Mouse (Mus musculus): Measurements from ENCODE around the gene Catspere2.
"Not testable (repeated sequence)": the region's sequence is repeated elsewhere in the genome, so short reads cannot be mapped to it uniquely, and the experiment has no call there.

Catspere2 gene

GRCm38 (mm10) chr1:177983024-177983450, at the start of gene Catspere2:
Gene Catspere2, plus strand, starts transcription at chr1:177983423.
- peak; percentile 91 for DNase-seq (ENCODE audit: low read depth, low spot score)

DNA sequence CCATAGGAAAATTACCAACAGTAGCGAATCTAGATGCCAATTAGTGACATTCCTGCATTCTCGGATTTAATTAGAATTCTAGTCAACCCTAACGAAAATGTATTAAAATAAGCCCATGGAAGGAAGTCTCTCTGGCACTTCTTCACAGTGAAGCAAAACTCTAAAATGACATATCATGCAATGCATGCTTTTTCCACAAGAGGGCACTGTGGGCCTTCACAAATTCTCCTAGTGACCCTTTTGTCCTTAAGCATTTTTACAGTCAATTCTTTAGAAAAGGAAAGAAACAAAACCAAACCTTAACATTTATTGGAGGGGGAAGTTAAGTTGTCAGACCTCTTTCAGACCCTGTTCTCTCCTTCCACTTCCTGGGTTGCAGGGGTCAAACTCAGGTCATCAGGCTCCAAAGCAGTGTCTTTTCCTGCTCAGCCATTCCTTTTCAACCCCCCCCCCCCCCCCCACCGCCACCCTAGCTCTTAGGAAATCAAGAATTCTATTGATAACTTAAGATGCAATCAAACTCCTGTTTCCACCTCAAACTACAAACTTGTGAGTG, 42.7 kb upstream of the Catspere2 start:
- not testable (repeated sequence) for DNase-seq (ENCODE audit: low read depth, low spot score)

- no peak for DNase-seq (ENCODE audit: low read depth, low spot score)
Measured at GRCm38 (mm10) chr1:177981276-177981675, 1.9 kb upstream of the Catspere2 start.

DNA sequence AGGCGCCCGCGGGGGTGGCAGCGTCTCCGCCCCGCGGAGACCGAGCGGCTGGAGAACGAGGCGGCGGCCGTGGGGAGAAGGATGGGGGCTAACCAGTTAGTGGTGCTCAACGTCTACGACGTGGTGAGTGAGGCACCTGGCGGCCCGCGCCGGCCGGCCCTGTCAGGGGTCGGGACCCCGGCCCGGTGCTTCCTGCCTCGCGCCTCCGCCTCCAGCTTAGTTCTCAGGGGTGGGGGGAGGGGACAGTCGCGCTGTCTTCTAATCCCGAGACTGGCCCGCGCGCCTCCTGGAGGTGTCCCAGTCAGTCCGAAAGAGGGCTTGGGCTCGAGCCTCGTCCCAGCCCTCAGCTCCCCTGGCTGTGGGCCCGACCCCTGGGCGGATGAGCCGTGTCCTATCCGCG, 359 bp downstream of the Catspere2 start:
- DNase-seq (ENCODE audit: low read depth, low spot score): not testable (repeated sequence)

- DNase-seq (ENCODE audit: low read depth, low spot score): no peak
Measured at GRCm38 (mm10) chr1:177984206-177984605, 983 bp downstream of the Catspere2 start.

GRCm38 (mm10) chr1:177987476-177987875, 4.3 kb downstream of the Catspere2 start:
- DNase-seq (ENCODE audit: low read depth, low spot score): not testable (repeated sequence)

GRCm38 (mm10) chr1:178072798-178073197, 89.6 kb downstream of the Catspere2 start:
- DNase-seq (ENCODE audit: low read depth, low spot score): not testable (repeated sequence)

DNA sequence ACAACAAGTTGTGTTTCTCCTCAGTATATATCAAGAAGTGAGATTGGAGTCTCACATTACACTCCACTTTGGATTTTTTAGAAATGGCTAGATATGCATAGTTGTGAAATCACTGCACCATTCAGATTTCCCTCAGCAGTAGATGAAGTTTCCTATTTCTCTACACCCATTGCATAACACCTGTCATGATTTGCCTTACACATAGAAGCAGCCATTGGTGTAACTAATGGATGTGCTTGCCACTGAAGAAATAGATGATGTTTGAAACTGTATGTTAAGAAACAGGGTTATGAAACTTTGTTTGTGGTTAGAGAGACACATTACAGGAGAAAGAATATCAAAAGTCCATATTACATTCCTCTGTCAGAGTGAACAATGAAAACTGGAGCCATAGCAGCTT, 114.6 kb downstream of the Catspere2 start:
- DNase-seq (ENCODE audit: low read depth, low spot score): not testable (repeated sequence)

- not testable (repeated sequence) for DNase-seq (ENCODE audit: low read depth, low spot score)
Measured at GRCm38 (mm10) chr1:178108514-178108913, 125.3 kb downstream of the Catspere2 start.

- not testable (repeated sequence) for DNase-seq (ENCODE audit: low read depth, low spot score)
Measured at GRCm38 (mm10) chr1:178122236-178122635, 139.0 kb downstream of the Catspere2 start.

GRCm38 (mm10) chr1:178134288-178134687, 151.1 kb downstream of the Catspere2 start:
- DNase-seq (ENCODE audit: low read depth, low spot score): no peak

GRCm38 (mm10) chr1:178146513-178146912, 163.3 kb downstream of the Catspere2 start:
- peak; percentile 3 for DNase-seq (ENCODE audit: low read depth, low spot score)

DNA sequence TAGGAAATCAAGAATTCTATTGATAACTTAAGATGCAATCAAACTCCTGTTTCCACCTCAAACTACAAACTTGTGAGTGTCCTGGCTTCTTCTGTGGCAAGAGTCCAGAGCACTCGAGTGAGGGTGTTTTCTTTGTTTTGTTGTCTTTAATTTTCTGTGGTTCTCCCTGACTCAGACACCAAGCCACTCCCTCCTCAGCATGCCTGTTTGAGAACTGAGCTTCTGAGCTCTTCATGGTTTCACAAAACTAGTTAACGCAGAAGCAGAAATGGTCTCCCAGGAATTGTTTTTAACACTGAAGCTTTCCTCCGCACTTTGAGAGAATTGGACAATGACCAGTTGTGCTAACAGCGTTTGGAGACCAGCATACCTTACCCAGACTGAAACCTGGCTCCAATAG, 163.7 kb downstream of the Catspere2 start:
- DNase-seq (ENCODE audit: low read depth, low spot score): not testable (repeated sequence)

DNA sequence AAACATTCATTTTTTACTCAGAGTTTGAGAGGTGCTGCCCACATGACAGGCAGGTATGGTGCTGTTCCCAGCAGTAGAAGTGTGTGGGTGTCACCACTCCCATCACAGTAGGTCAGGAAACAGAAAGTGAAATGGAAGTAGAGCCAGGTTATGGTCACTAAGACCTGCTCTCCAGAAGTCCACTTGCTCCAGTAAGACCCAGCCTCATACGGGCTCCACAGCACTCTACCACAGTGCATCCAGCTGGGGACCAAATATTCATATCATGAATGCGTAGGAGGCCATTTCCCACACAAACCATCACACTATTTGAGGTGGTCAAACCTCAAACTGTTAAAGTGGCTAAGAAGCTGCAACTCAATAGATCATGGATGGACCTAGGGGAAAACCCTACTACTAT, 199.0 kb downstream of the Catspere2 start:
- DNase-seq (ENCODE audit: low read depth, low spot score): no peak

DNA sequence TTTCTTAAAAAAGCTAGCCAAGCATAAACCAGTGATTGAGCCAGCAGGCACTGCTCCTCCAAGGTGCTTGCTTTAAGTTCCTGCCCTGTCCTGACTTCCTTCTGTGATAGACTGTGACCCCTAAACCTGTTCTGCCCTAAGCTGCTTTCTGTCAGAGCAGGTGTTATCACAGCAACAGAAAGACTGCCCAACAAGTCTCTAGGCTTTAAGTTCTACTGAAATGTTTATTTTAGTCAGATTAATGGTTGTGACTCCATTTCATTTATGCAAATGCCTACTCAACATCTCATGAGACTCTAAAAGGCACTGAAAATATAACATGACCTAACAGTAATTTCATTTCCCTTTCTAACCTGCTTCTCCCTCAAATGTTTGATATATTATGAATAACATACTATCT, 202.4 kb downstream of the Catspere2 start:
- DNase-seq (ENCODE audit: low read depth, low spot score): no peak

- DNase-seq (ENCODE audit: low read depth, low spot score): peak; percentile 93
Measured at GRCm38 (mm10) chr1:178187216-178187791, 204.1 kb downstream of the Catspere2 start, which contains the start of gene Desi2. Gene Desi2, plus strand, starts transcription at chr1:178187417.

GRCm38 (mm10) chr1:178187810-178188209, 204.6 kb downstream of the Catspere2 start:
- not testable (repeated sequence) for DNase-seq (ENCODE audit: low read depth, low spot score)

DNA sequence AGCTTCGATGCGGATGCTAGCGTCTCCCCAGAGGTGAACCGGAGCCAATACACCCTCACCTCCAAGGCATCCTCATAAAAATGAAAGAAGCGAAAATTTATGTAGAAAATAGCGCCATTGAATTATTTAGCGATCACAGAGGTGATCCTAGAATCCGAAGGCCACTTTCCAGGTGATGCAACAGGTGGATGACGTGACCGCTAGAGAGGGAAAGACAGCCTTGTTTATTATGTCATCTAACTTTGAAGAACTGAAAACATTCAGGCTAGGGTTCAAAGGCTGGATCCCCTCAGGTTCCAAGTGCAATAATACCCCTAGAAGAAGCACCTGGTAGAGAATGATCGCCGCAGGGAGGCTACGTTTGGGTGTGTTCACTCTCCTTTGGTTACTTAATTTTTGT, 205.2 kb downstream of the Catspere2 start:
- DNase-seq (ENCODE audit: low read depth, low spot score): no peak

DNA sequence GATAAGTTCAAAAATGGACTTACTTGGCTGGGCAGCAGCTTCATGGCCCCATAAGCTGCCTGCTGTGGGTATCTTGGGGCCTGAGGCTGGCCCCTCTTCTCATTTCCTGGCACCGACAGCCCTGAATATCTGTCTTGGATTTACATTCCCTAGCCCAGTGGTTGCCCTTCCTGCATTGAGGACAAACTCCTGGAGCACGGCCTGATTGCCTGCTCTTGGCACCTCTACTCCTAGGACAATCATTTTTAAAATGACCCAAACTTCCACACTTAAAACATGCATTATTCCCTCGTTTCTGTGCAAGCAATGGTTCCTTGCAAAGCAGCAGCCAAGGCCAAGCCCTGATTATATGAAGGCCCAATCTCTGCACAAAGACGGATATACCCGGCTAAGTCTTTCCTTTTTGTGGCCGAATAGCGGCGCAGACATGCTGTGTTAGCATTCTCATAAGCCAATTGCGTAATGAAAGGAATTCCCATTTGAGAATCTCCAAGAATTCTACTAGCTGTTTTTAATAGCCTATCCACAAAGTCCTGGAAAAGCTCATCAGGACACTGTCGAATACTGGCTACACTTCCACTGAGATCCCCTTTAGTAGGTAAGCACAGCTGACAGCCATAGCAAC, 222.6 kb downstream of the Catspere2 start:
- no peak for DNase-seq (ENCODE audit: low read depth, low spot score)

DNA sequence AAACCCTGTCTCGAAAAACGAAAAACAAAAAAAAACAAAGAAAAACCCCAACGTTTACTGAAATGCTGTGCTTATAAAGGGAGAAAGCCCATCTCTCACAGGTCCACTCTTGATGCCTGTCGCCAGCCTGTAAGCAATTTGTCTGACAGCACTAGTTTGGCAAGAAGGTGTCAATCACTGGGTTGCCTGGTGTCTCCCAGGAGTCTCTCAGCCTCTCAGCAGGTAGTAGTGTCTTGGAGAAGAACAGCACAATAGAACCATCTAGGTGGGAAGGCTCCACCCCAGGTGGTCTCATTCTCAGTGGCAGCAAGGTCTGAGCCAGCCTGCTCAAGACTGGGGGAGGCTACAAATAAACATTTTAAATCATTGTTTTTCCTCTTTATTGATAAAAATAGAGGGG, 224.6 kb downstream of the Catspere2 start:
- DNase-seq (ENCODE audit: low read depth, low spot score): not testable (repeated sequence)

DNA sequence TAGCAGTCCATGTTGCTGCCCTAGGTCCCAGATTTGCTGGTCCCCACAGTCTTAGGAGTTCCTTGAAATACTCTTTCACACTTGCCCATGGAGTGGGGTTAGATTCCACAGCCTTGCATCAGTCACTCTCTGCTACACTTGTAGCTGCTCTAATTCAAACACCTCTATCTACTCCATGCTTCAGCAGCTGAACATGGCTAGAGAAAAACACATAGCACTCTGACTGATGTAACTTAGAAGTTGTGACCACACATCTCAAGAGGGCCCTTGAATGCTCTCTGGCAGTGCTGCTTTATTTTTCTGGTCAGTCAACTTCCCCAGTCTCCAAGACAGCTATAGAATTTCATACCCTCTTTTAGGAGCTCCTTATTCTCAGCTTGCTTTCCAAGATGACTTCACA, 226.7 kb downstream of the Catspere2 start:
- no peak for DNase-seq (ENCODE audit: low read depth, low spot score)

DNA sequence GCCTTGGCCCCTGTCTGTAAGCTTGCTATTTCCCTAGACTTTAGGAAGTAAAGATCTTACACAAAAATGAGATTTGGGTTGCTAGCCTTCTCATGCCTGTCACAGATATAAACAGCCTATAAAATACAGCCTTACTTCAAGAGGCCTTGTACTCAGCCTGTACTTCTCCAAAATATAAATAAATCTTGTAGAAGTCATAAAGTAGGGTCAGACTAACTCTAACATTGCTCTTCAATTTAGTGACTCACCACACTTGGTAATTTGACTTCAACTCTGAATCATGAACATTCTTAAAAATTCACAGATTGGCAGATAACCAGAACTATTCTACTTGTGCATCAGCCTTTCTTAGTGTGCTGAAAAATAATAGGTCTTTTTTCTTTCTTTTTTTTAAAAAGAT, 233.9 kb downstream of the Catspere2 start:
- DNase-seq (ENCODE audit: low read depth, low spot score): no peak

DNA sequence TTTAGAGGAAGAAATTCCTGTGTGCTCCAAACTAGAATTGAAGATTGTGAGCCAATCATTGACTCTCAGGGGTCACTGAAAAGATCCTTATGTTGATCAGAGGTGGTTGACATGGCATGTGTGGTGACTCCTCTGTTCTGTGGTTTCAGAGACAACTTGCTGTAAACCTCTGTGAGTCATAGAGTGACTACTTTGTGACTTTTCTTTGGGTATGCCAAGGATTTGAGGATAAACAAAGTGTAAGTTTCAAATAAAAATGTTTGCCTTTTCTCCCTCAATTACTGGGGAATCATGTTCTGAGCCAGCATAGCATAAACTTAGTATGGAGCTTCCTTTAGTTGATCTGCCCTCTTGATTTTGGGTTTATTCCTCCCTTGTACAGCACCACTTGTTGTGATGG, 235.1 kb downstream of the Catspere2 start:
- DNase-seq (ENCODE audit: low read depth, low spot score): no peak

All from retina, adult 2 months (tissue).